Mouse (Mus musculus): Measurements from ENCODE around the gene Pcnx.
"Not testable (repeated sequence)": the region's sequence is repeated elsewhere in the genome, so short reads cannot be mapped to it uniquely, and the experiment has no call there.

Gene Pcnx

DNA sequence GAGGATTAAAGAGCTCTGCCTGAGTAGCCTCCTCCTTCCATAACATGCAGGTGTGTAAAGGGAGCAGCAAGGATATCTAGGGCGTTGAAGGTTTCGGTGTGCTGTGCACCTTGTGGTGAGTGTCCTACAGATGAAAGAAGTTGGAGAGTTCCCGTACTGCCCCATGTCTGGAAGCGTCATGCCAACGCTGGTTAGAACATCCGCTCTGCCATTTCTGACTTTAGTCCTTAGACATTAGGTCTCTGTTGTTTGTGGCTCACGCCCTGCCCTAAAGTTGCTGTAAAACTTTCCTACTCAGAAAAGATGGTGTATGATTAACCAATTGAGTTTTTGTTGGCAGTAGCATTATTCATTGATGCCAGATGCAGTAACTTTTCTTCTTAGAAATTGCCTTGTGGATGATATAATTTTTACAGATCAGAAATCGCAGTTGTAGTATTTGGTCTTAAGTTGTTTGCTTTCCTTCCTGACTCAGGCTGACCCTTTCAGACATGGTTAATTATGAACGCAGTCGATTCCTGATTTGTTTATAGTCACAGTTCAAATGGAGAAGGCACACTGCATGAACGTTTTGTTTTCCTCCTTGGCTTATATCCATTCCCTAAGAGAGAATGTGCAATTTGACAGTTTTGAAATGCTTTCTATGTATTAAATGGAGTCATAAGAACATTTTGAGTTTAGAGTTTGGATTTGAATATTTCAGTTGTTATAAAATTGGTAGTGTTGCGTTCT, 83.7 kb downstream of the Pcnx start:
- DNase-seq (ENCODE audit: extremely low read depth, insufficient read length, low spot score) = no peak

DNA sequence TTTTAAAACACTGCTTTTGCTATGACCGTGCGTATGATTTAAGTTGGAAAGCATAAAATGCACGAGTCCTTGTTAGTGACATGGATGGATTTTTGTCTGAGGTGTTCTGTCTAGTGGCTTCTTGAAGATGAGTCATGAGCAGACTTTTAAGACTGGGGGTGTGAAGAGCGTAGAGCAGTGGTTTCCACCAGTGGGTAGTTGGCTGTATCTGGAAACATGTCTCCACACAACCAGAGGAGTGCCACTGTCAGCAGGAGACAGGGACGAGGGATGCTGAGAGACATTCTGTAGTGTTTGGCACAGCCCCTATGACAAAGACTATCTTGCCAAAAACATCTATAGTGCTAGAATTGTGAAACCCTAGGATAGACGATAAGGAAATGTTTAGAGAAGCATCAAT, 89.2 kb downstream of the Pcnx start:
- DNase-seq (ENCODE audit: extremely low read depth, insufficient read length, low spot score) = no peak

DNA sequence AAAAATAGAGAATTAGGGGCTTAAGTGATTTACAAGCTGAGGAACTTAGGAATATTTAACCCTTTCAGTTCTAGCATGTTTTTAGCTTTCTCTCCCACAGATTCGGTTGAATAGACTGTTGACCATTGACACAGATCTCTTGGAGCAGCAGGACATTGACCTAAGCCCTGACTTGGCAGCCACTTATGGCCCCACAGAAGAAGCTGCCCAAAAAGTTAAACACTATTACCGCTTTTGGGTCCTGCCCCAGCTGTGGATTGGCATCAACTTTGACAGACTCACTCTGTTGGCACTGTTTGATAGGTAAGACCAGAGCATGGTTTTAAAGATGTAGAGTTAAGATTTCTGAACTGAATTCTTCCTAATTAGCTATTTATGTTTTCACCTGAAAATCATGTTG, 90.2 kb downstream of the Pcnx start:
- no peak for DNase-seq (ENCODE audit: extremely low read depth, insufficient read length, low spot score)

DNA sequence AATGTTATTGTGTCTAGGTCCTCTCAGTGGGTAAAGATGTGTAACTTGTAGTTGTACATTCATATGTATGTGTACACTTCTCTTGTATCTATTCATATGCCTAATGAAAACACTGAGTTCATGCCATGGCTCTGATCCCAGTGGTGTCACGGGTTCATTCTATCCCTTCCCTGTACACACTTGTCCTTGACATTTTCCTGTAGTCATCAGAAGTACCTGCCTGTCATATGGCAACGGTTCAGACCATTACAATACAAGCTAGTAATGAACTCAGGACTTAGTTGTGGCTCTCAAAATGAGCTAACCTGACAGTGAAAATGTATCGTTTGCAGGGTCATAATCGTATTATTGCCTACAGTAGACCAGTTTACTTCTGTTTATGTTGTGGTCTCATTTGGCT, 98.5 kb downstream of the Pcnx start:
- DNase-seq (ENCODE audit: extremely low read depth, insufficient read length, low spot score) = no peak

DNA sequence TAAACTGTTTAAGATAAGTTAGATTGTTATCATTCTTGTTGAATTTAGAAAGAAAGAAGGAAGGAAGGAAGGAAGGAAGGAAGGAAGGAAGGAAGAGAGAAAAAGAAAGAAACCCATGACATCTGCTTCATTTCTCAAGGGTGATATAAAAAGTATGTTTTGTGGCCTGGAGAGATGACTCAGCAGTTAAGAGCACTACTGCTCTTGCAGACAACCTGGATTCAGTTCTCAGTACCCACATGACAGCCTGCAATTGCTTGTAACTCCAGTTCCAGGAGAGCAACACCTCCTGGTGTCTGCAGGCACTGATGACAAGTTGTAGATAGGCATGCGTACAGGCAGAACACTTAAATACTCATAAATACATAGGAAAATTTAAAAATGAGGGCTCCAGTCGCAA, 105.6 kb downstream of the Pcnx start:
- DNase-seq (ENCODE audit: extremely low read depth, insufficient read length, low spot score) = peak; percentile 29

DNA sequence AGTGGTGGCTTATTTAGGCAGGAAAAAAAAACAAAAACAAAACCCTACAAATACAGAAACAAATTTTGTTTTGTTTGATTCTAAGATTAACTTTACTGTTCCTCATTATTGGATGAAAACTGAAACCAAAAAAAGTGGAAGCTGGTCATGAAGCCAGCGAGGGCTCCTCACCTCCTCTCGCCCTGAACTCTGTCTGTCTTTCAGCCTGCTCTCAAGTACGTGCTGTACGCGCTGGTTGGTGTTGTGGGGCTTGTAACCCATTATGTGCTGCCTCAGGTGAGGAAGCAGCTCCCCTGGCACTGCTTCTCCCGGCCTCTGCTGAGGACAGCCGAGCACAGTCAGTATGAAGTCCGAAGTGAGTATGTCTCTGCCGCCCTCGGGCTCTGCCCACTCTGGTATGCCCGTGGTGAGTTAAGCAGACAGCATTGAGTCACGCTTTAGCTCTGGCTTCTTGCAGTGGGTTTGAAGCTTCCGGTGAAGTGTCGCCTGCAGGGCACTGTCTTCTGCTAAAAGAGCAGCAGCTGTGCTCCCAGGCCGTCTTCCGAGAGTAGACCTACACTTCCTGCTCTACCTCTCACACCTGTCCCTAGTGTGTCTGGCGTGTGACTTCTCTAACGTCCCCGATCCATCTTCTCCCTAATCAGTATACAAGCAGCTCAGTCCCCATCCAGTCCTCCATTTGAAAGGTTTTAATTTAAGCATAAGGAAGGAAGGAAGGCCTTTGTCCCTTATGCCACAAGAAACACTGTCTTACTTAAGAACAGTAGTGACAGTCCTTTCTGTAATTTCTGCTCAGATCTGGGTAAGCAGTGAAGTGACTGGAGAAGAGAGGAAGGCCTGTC, 111.4 kb downstream of the Pcnx start:
- DNase-seq (ENCODE audit: extremely low read depth, insufficient read length, low spot score) = peak; percentile 80

DNA sequence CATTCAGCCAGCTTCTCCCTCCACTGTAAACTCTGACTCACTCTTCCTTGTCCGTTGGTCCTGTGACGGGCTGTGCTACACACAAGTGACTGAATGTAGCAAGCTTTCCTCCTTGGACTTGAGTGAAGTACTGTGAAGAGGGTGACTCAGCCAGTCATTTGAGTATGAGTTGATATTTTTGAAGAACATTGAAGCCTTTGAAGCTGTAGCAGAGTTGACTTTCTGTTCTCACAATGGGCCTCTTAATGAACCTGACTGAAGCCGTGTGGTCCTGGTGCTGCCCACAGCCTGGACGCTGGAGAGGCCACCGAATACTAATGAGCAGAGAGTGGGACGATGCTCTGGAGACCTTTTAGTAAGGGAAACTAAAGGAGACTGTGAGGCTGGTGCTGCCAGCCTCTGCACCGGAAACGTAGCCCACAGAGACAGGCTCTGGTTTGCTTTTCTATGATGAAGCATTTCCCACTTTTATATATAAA, 112.1 kb downstream of the Pcnx start:
- DNase-seq (ENCODE audit: extremely low read depth, insufficient read length, low spot score) = peak; percentile 77

DNA sequence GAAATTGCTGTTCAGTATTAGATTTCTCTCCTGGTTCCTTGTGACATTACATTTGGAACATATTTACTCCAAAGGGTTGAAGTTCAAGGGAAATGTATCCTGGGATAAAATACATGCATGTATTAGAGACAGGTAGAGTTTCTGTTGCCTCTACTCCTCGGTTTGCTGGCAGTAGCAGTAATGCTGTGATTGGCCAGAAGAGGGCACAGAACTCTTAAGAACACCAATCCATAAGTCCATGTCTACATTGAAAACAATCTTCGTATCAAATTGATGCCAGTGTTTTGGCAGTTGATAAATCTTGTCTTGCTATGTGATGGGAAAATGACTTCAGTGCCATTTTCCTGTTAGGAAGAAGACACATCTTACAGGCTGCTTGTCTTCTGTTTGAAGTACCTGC, 115.0 kb downstream of the Pcnx start:
- no peak for DNase-seq (ENCODE audit: extremely low read depth, insufficient read length, low spot score)

DNA sequence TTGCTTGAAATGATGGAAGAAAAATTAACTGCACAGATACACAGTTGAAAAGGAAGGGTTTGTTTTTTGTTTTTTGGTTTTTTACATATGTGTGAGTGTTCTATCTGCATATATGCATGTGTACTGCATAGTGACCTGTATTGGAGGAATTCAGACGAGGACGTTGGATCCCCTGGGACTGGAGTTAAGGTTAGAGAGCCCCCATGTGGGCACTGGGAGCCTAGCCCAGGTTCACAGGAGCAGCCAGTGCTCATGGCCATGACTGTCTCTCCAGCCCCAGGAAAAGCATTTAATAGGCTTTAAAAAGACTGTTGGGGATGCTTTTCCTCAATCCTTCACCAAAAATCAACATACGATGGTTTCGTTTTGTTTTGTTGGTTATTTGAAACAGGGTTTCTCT, 117.5 kb downstream of the Pcnx start:
- no peak for DNase-seq (ENCODE audit: extremely low read depth, insufficient read length, low spot score)

DNA sequence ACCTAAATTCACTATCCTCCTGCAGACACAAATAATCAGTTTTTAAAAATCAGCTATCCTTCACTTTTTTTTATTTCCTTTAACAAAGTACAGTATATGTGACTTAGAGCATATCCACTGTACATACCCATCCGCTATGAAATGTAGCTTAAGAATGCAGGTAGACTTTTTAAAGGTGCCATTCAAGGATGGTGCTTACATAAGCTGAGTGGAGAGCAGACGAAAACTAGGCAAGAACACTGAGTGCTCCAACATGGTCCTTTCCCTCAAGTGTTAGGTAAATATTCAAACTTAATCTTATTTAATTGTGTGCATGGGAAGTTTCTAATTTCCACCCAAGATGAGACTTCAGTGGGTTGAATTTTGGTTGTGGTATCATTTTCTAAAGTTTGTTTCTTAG, 119.5 kb downstream of the Pcnx start:
- no peak for DNase-seq (ENCODE audit: extremely low read depth, insufficient read length, low spot score)

DNA sequence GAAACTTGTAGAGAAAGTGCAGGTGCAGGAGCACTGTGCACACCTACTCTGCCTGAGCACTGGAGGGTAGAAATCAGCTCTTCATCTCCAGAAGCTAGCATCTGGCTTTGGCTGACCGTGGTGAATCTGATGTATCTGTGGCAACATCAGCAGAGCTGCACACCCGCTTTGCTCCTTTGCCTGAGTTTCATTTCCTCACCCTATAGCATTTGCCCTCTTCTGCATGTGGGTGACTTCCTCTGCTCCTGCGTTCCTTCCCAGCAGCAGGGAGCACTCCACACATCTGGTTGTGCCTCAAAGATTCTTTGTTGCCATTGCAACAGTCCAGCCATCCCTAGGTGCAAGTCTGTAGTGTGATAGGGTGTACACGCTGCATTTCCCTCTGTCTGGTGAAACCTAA, 132.3 kb downstream of the Pcnx start:
- no peak for DNase-seq (ENCODE audit: extremely low read depth, insufficient read length, low spot score)

DNA sequence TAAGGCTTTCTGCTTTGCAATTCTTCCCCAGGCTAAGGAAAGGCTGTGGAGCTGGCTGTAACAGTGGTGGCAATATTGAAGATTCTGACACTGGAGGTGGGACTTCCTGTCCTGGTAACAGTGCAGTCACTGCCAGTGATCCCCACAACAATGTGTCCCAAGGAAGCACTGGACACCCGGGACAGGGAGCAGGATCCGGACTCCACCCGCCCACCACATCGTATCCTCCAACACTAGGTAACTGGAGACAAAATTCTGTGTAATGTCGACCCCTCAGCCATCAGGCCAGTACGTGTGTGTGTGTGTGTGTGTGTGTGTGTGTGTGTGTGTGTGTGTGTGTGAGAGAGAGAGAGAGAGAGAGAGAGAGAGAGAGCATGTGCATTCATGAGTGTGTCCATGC, 133.2 kb downstream of the Pcnx start:
- no peak for DNase-seq (ENCODE audit: extremely low read depth, insufficient read length, low spot score)

DNA sequence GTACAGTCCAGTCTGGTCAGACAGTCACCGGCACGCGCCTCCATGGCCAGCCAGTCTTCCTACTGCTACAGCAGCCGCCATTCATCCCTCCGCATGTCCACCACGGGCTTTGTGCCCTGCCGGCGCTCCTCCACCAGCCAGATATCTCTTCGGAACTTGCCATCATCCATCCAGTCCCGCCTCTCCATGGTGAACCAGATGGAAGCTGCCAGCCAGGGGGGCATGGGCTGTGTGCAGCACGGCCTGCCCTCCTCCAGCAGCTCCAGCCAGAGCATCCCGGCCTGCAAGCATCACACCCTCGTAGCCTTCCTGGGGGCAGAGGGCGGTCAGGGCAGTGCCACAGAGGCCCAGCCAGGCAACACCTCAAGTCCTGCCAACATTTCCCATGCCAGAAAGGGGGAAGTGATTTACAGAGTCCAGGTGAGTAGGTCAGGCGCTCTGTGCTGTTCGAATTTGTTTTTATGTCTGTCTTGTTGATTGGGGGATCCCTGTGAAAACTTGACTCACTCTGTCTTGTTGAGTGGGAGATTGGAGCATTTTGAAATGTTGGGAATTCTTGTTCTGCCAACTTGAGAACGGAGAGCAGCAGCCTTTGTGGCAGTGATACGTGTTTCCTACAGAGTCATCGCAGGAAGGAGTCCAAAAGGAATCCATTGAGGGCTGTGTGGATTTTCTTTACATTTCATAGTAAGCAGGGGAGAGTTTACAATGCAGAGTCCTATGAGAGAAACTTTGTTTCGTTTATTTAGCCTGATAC, 135.3 kb downstream of the Pcnx start:
- no peak for DNase-seq (ENCODE audit: extremely low read depth, insufficient read length, low spot score)

DNA sequence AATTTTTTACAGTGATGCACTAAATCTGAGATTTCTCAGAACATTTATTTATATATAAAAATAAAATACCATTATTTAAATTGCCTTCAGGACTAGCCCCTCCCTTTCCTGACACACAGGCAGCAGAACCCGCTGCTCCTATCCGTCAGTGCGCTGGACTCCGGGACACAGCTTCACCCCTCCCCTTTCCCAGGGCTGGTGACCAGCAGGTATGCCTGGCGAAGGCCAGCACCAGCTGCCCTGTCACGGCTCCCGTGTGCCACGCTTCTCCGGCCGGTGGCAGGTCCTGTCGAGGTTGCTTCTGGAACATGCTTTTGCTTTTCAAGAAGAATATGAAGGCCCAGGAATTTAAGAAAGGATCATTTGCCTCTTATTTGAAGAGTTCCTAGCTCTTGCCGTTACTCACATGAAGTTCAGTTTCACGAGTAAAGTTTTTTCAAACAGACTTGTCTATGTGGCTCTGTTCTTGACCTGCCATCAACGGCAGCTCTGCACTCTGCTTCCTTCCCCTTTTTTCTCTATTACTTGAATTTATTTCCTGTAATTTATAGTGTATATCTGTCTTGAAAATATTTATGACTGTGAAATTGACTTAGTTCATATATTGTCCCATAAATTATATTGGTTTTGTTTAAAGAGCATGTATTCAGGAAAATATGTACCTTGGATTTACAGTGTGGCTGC, 137.0 kb downstream of the Pcnx start:
- no peak for DNase-seq (ENCODE audit: extremely low read depth, insufficient read length, low spot score)

DNA sequence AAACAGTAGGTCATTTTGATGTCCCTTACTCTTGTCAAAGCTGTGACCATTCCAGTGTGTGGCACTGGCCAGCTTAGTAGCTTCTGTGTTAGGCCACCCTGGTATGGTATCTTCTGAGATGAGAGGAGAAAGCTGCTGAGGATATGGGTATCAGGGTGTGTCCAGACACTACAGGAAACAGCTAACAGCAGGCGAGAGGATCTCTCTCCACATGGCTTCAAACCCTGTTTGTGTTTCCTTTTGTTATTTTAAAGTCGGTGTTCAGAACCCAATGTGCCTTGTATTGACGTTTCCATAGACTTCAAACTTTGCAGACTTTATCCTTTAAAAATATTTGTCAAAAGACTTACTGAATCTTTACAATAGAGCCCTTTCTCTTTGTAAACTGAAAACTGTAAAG, 137.7 kb downstream of the Pcnx start:
- no peak for DNase-seq (ENCODE audit: extremely low read depth, insufficient read length, low spot score)

DNA sequence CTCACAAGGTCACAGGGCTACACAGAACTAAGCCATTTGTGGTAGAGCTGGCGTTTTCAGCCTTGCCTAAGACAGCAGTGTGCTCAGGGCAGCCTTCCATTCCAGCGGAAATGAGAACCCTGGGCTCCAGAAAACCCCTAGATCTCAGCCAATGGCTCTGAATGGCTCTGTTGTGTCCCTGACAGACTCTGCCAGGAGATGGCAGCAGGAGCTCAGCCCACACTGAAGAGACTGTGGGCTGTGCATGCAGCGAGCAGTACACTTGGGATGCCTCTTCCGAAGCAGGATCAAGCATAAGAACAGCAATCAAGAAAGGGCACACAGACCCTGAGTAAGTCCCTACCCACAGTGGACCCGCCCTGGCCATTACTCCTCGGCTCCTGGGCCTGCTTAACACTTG, 142.9 kb downstream of the Pcnx start:
- DNase-seq (ENCODE audit: extremely low read depth, insufficient read length, low spot score) = not testable (repeated sequence)

DNA sequence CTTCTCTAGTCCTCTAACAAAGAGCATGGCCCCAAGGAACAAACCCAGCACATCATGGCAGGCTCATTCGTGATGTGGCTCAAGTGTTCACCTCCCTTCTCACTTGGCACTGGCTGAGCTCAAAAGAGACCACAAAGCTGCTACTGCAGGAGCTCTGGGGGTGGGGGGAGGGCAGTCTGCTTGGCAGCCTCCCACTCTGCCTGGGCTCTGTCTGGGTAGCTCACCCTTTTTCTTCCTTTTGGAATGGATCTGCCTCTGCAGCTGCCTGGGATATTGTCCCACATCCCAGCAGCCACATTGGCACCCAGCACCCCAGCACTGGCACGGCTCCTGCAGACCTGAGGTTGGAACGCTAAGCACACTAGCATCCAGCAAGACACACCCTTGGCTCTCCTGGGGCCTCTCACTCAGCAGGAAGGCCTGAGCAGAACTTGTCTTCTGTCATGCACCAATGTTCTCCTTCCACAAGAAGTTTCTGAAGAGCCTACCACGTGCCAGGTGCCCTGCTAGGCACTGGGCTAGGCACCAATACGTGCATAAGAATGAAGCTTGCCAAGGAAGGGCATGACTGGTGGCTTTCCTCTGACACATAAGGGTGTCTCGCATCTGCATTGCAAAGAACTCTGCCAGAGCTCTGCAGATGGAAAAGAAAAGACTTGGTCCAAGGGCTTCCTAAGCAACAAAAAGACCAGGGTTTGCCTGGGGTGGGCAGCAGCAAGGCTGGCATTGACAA, 166.2 kb downstream of the Pcnx start:
- DNase-seq (ENCODE audit: extremely low read depth, insufficient read length, low spot score) = not testable (repeated sequence)

DNA sequence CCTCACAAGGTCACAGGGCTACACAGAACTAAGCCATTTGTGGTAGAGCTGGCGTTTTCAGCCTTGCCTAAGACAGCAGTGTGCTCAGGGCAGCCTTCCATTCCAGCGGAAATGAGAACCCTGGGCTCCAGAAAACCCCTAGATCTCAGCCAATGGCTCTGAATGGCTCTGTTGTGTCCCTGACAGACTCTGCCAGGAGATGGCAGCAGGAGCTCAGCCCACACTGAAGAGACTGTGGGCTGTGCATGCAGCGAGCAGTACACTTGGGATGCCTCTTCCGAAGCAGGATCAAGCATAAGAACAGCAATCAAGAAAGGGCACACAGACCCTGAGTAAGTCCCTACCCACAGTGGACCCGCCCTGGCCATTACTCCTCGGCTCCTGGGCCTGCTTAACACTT, 173.7 kb downstream of the Pcnx start:
- not testable (repeated sequence) for DNase-seq (ENCODE audit: extremely low read depth, insufficient read length, low spot score)

DNA sequence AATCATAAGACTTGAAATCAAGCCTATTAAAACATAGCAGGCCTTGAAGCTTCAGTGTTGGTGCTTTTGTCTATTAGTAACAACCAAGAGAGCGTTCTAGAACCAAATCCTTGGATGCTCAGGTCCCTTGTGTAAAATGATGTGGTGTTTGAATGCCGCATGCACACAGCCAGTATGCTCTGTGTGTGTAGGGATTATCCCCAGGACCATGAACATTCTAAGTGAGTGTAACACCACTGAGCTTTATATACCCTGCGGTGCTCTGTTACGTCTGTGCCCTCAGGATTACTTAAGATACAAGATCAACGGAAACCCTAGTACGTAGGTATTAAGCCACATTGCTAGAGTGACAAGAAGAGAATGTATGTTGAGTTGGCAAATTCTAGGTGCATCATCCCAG, 174.2 kb downstream of the Pcnx start:
- not testable (repeated sequence) for DNase-seq (ENCODE audit: extremely low read depth, insufficient read length, low spot score)

DNA sequence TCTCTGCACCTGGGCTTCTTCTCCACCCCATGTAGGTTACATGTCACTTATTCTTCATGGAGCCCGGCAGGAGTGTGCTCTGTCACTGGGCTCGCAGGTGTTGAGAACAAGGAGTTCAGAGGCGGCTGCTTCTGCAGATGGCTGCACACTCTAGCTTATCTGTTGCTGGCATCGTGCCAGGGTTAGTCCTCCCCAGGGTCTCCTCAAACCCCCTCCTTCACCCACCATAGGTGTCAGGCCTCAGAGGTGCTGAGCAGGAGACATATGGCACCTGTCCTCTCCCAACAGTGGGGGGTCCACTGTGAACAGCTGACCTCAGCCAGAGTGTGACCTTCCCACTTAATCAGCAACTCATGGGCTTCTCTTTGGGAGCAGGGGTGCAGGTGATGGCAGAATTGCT, 184.3 kb downstream of the Pcnx start:
- not testable (repeated sequence) for DNase-seq (ENCODE audit: extremely low read depth, insufficient read length, low spot score)
